Mouse (Mus musculus): Measurements from ENCODE around the gene Olfr698. TPM values are rescaled to one million over a fixed set of nuclear protein-coding genes. Genes with fewer than 3 reads are reported as not detected.
"Not testable (repeated sequence)": the region's sequence is repeated elsewhere in the genome, so short reads cannot be mapped to it uniquely, and the experiment has no call there.

The Olfr698 gene
- polyA plus RNA-seq, 1 experiment, result not detected

DNA sequence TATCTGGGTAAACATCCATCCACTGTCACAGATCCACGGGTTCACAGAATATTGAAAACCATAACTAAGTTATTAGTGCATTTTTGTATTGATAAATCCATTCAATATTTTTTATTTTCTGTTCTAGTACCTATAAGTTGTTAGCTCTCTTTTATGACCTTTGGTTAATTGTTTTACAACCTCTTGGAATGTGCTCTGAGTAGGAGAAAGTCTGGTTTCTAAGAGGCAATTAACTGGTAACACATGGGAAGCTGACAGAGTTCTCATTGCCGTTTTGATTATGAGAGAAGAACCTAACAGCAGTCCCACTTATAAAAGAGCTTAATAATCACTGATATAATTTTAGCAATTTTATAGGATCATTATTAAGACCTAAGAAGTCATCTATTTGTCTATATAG, 21.5 kb downstream of the Olfr698 start:
- WGBS, result 8% methylated on average over 2 of the region's 2 CpGs
- no peak overlapping the region for H3K4me3 ChIP-seq (ENCODE audit: low read depth, low read length)
- H3K27ac ChIP-seq (ENCODE audit: insufficient read depth, low read depth, low read length), result no peak overlapping the region
- no peaks in the 10 kb centered on the region for H3K4me1 ChIP-seq (ENCODE audit: control insufficient read depth, insufficient read depth, insufficient read length, low read length)
- no peaks in the 10 kb centered on the region for H3K36me3 ChIP-seq (ENCODE audit: control insufficient read depth, insufficient read depth, low read length)
- no peak for TF ChIP-seq POLR2A (IDR thresholded peaks at IDR 0.05; ENCODE audit: low read depth, low read length)
- TF ChIP-seq CTCF (IDR thresholded peaks at IDR 0.05; ENCODE audit: extremely low read depth, insufficient read length, insufficient replicate concordance, low read depth, low read length), result no peak
- H3K27me3 ChIP-seq (ENCODE audit: control insufficient read depth, insufficient read depth, low read length), result no peaks in the 10 kb centered on the region

DNA sequence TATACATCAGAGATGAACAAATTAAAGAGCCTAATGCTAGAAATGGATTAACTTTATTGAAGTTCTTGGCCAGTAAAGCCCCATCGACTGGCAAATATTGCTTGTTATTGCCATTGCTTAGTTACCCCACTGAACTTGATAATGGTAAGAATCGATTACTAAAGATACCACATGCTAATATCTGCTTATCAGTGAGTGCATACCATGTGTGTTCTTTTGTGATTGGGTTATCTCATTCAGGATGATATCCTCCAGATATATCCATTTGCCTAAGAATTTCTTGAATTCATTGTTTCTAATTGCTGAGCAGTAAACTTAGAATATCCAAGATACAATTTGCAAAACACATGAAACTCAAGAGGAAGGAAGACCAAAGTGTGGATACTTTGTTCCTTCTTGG, 29.5 kb downstream of the Olfr698 start:
- H3K27ac ChIP-seq (ENCODE audit: insufficient read depth, low read depth, low read length); H3K4me1 ChIP-seq (ENCODE audit: control insufficient read depth, insufficient read depth, insufficient read length, low read length); H3K36me3 ChIP-seq (ENCODE audit: control insufficient read depth, insufficient read depth, low read length); H3K27me3 ChIP-seq (ENCODE audit: control insufficient read depth, insufficient read depth, low read length); H3K4me3 ChIP-seq (ENCODE audit: low read depth, low read length): not testable (repeated sequence)
- WGBS, result 67% methylated on average over 2 of the region's 2 CpGs

DNA sequence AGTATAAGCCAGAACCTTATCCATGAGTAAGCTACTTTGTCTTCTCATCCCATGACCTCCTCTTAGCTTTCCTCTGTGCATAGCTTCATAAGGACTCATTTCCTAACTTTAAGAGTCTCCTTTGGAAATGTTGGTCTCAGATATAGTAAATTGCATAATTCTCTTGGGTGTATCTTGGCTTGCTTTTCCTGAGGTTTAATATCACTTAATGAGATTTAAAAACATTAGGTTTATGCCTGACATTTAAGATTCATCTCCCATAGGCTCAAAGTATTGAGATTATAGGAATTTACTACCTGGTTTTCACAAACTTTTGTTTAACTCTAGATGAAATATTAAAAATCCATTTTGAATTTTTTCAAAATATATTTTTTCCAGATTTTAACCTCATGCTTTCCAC, 38.9 kb downstream of the Olfr698 start, which contains the start of gene Olfr695:
TSS of gene Olfr695 (minus strand) at position 101 of the 400 bp plus-strand sequence.
- Histone ChIP-seq H3K27ac (ENCODE audit: insufficient read depth, low read depth, low read length) (no peak within 1 kb of the TSS), H3K4me1 (ENCODE audit: control insufficient read depth, insufficient read depth, insufficient read length, low read length) (no peaks in the 10 kb centered on the region), H3K4me3 (ENCODE audit: low read depth, low read length) (no peak within 1 kb of the TSS), H3K27me3 (ENCODE audit: control insufficient read depth, insufficient read depth, low read length) (no peaks in the 10 kb centered on the region), H3K36me3 (ENCODE audit: control insufficient read depth, insufficient read depth, low read length) (no peaks in the 10 kb centered on the region)
- TF ChIP-seq CTCF (IDR thresholded peaks at IDR 0.05; ENCODE audit: extremely low read depth, insufficient read length, insufficient replicate concordance, low read depth, low read length), result no peak
- no peak for TF ChIP-seq POLR2A (IDR thresholded peaks at IDR 0.05; ENCODE audit: low read depth, low read length)

DNA sequence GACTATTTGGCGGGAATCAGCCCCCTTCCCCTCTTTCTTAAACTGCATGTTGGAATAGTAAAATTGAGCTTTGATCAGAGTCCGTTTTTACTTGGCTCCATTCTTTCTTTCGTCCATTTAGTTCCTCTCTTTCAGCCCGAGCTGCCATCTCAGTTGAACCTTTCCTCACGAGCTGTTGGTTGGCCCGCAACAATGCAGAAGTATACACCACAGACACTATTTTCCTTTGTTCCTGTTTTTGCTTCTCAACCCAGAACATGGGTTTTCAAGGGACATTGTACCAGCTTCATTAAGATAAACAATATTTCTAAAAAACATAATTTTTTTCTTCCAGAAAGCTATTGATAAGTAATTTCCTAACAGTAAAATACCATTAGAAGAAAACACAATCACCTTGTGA, 43.7 kb downstream of the Olfr698 start:
- no peak overlapping the region for H3K4me3 ChIP-seq (ENCODE audit: low read depth, low read length)
- no peaks in the 10 kb centered on the region for H3K36me3 ChIP-seq (ENCODE audit: control insufficient read depth, insufficient read depth, low read length)
- H3K4me1 ChIP-seq (ENCODE audit: control insufficient read depth, insufficient read depth, insufficient read length, low read length), result no peaks in the 10 kb centered on the region
- WGBS, result 87% methylated on average over 6 of the region's 6 CpGs
- no peak overlapping the region for H3K27ac ChIP-seq (ENCODE audit: insufficient read depth, low read depth, low read length)
- H3K27me3 ChIP-seq (ENCODE audit: control insufficient read depth, insufficient read depth, low read length), result no peaks in the 10 kb centered on the region
- TF ChIP-seq POLR2A (IDR thresholded peaks at IDR 0.05; ENCODE audit: low read depth, low read length), result no peak
- TF ChIP-seq CTCF (IDR thresholded peaks at IDR 0.05; ENCODE audit: extremely low read depth, insufficient read length, insufficient replicate concordance, low read depth, low read length), result no peak

DNA sequence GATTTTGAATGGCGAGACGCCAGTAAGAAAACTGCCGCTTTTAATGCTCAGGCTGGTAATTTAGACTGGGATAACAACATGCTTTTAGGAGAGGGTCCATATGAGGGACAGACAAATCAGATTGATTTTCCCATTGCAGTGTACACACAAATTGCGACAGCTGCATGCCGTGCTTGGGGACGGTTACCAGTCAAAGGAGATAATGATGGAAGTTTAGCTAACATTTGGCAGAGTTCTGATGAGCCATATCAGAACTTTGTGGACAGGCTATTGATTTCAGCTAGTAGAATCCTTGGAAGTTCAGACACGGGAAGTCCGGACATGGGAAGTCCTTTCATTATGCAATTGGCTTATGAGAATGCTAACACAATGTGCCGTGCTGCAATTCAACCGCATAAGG, 47.5 kb downstream of the Olfr698 start:
- not testable (repeated sequence) for H3K4me3 ChIP-seq (ENCODE audit: low read depth, low read length); H3K36me3 ChIP-seq (ENCODE audit: control insufficient read depth, insufficient read depth, low read length); H3K27me3 ChIP-seq (ENCODE audit: control insufficient read depth, insufficient read depth, low read length); H3K4me1 ChIP-seq (ENCODE audit: control insufficient read depth, insufficient read depth, insufficient read length, low read length); H3K27ac ChIP-seq (ENCODE audit: insufficient read depth, low read depth, low read length)
- WGBS, result 88% methylated on average over 10 of the region's 10 CpGs

Other genes with a start within 250 kb of the Olfr698 start
- not detected in 2 replicates for gene Olfr693, start 74.8 kb downstream of the Olfr698 start, polyA plus RNA-seq (2012; rRNA removed)
- gene Olfr694, start 63.6 kb downstream of the Olfr698 start, polyA plus RNA-seq (2012; rRNA removed), result not detected in 2 replicates
- not detected in 2 replicates for gene Olfr695, start 39.0 kb downstream of the Olfr698 start, polyA plus RNA-seq (2012; rRNA removed)
- not detected in 2 replicates for gene Olfr697, start 13.0 kb downstream of the Olfr698 start, polyA plus RNA-seq (2012; rRNA removed)
- gene Olfr699, start 37.8 kb upstream of the Olfr698 start, polyA plus RNA-seq (2012; rRNA removed), result not detected in 2 replicates
- gene Olfr700, start 53.4 kb upstream of the Olfr698 start, polyA plus RNA-seq (2012; rRNA removed), result not detected in 2 replicates
- not detected in 2 replicates for gene Olfr701, start 58.7 kb upstream of the Olfr698 start, polyA plus RNA-seq (2012; rRNA removed)
- gene Olfr702, start 78.5 kb upstream of the Olfr698 start, polyA plus RNA-seq (2012; rRNA removed), result not detected in 2 replicates
- not detected in 2 replicates for gene Olfr703, start 88.0 kb upstream of the Olfr698 start, polyA plus RNA-seq (2012; rRNA removed)
- not detected in 2 replicates for gene Olfr704, start 107.8 kb upstream of the Olfr698 start, polyA plus RNA-seq (2012; rRNA removed)
- gene Olfr705, start 121.5 kb upstream of the Olfr698 start, polyA plus RNA-seq (2012; rRNA removed), result not detected in 2 replicates
- gene Olfr706, start 132.8 kb upstream of the Olfr698 start, polyA plus RNA-seq (2012; rRNA removed), result not detected in 2 replicates
- not detected in 2 replicates for gene Olfr707, start 145.8 kb upstream of the Olfr698 start, polyA plus RNA-seq (2012; rRNA removed)
- not detected in 2 replicates for gene Olfr1532-ps1, start 152.6 kb upstream of the Olfr698 start, polyA plus RNA-seq (2012; rRNA removed)
- not detected in 2 replicates for gene Olfr709-ps1, start 176.8 kb upstream of the Olfr698 start, polyA plus RNA-seq (2012; rRNA removed)
- not detected in 2 replicates for gene Olfr710, start 192.9 kb upstream of the Olfr698 start, polyA plus RNA-seq (2012; rRNA removed)
- not detected in 2 replicates for gene Olfr6, start 208.5 kb upstream of the Olfr698 start, polyA plus RNA-seq (2012; rRNA removed)
- gene Olfr711, start 220.1 kb upstream of the Olfr698 start, polyA plus RNA-seq (2012; rRNA removed), result not detected in 2 replicates

Measured in small intestine, adult 2 months (tissue).